Mouse (Mus musculus) CD8-positive naive resting alpha-beta T cell, adult 57 days (primary cell): ENCODE results near the gene Abca16. TPM values are rescaled to one million over a fixed set of nuclear protein-coding genes. Genes with fewer than 3 reads are reported as not detected.

Source experiments
- total RNA-seq: library from RNA; stranded (reverse); gene quantifications from one replicate; pipeline ENCODE4 v1.2.4, GENCODE M21; 2023

Gene Abca16
- not detected for total RNA-seq

DNA sequence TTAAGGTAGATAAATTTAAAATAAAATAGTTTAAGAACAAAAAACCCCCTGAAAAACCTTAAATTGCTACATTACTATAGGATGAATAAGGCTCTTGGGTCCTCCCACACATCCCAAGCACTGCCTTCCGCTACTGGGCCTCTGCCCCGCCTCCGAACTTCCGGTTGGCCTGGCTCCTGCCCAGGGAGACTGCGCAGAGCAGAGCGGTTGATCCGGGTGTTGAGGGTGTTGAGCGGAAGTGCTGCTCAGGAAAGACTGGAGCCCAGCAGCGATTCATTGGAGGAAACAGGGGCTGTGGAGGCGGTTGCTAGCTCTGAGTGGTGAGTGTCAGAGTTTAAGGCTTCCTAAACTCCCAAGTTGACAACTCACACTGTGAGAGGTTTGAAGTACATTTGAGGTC is at the start of gene Abca16:
Gene Abca16, plus strand, starts transcription at position 201 of the 400 bp plus-strand sequence.

Other genes with a start within 250 kb of the Abca16 start
- not detected for gene Anks4b, start 235.8 kb upstream of the Abca16 start, total RNA-seq
- not detected for gene Crym, start 207.5 kb upstream of the Abca16 start, total RNA-seq
- not detected for gene Abca14, start 205.7 kb upstream of the Abca16 start, total RNA-seq
- not detected for gene Abca15, start 81.0 kb upstream of the Abca16 start, total RNA-seq
- gene Uqcrc2, start 225.5 kb downstream of the Abca16 start, total RNA-seq, result 83.0 TPM